ENCODE assay signal across 14 mouse cellular contexts in the genomic region with DNA sequence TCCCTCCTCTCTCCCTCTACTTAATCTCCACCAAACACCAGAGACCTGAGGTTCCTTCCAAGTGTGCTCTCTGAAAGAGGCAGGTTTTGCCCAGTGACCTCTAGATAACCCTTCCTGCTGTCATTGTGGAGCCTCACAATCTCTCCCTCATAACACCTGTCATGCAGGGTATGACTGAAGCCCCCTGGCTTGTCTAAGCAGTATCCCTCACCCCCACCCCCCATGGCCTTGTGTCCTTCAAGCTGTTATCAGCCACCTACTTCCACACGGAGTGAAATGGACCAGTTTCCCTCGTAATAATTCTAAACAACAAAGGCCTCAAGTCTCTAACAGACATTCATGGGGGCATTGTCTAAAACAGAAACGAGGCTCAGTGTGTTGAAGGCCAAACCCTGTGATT.
DNase-seq lines count a peak whose midpoint lies in the region; ATAC-seq and TF ChIP-seq lines count a peak whose summit lies in the region.
"Had no signal": no experiment of that assay in that cellular context is flagged by ENCODE, and none has a peak within 500 bp of the region (broad histone marks: within the 10 kb centered on the region; RNA-seq: fewer than 3 reads in every experiment).

No protein-coding gene starts in this region.

- TF ChIP-seq POLR2A in cortical plate, adult 2 months (IDR thresholded peaks at IDR 0.05; ENCODE audit: extremely low read depth, insufficient read depth, low read length) = no peak

- H3K4me2 ChIP-seq in hindbrain, embryonic 12.5 days (replicated peaks) = no peak overlapping the region
- no peak overlapping the region for H3K4me2 ChIP-seq in midbrain, embryonic 15.5 days
- H3K4me2 ChIP-seq: liver, embryonic 12.5 days; lung, embryonic 15.5 days had no signal

- H3K27ac ChIP-seq in cortical plate, adult 2 months (ENCODE audit: insufficient read depth, low read length) = peak overlapping the region; percentile 48; the same call in 1 of the 2 replicates
- peak overlapping the region; percentile 72; the same call in 1 of the 2 replicates for H3K27ac ChIP-seq in hindbrain, embryonic 12.5 days
- H3K27ac ChIP-seq in midbrain, embryonic 15.5 days = peak overlapping the region; percentile 82
- H3K27ac ChIP-seq in heart, embryonic 10.5 days = no peak overlapping the region
- H3K27ac ChIP-seq: heart, embryonic 13.5 days; limb, embryonic 10.5 days; liver, embryonic 12.5 days; lung, embryonic 15.5 days had no signal

- H3K9ac ChIP-seq in hindbrain, embryonic 12.5 days = no peak overlapping the region
- H3K9ac ChIP-seq in midbrain, embryonic 15.5 days = no peak overlapping the region
- H3K9ac ChIP-seq: heart, embryonic 13.5 days; liver, embryonic 12.5 days; lung, embryonic 15.5 days had no signal

- no peak for ATAC-seq in hindbrain, embryonic 12.5 days (ENCODE audit: low FRiP score)
- ATAC-seq in midbrain, embryonic 15.5 days (replicated peaks) = no peak
- ATAC-seq in erythroblast, adult 5-6 weeks (replicated peaks; ENCODE audit: low FRiP score, poor library complexity, severe bottlenecking) = no peak
- ATAC-seq: liver, embryonic 12.5 days had no signal

- DNase-seq in cerebellum, postnatal 10 days = peak; percentile 56 to 57
- no peak for DNase-seq in cerebellum, adult 8-10 months
- no peak for DNase-seq in heart, embryonic 10.5 days (ENCODE audit: low spot score)
- no peak for DNase-seq in natural killer cell, adult 2 months (ENCODE audit: low spot score in 2 of 2)
- DNase-seq: kidney, adult 18-20 months; kidney, postnatal 14 days had no signal

- WGBS in hindbrain, embryonic 12.5 days = 54% methylated on average over 3 of the region's 3 CpGs
- WGBS in midbrain, embryonic 15.5 days = 43% methylated on average over 3 of the region's 3 CpGs
- WGBS in heart, embryonic 10.5 days = 19% methylated on average over 3 of the region's 3 CpGs

- no peak for TF ChIP-seq CTCF in cortical plate, adult 2 months (IDR thresholded peaks at IDR 0.05; ENCODE audit: extremely low read depth, insufficient read depth, low read length)

- H3K9me3 ChIP-seq in hindbrain, embryonic 12.5 days (replicated peaks) = no peaks in the 10 kb centered on the region
- H3K9me3 ChIP-seq in midbrain, embryonic 15.5 days = no peaks in the 10 kb centered on the region
- no peaks in the 10 kb centered on the region for H3K9me3 ChIP-seq in heart, embryonic 10.5 days
- H3K9me3 ChIP-seq: heart, embryonic 13.5 days; limb, embryonic 10.5 days; liver, embryonic 12.5 days; lung, embryonic 15.5 days had no signal

- H3K27me3 ChIP-seq in hindbrain, embryonic 12.5 days = no peaks in the 10 kb centered on the region
- no peaks in the 10 kb centered on the region for H3K27me3 ChIP-seq in midbrain, embryonic 15.5 days (replicated peaks)
- peaks cover 6% of the 10 kb centered on the region; the same call in 1 of the 2 replicates for H3K27me3 ChIP-seq in heart, embryonic 10.5 days (ENCODE audit: insufficient read depth, poor library complexity, severe bottlenecking)
- H3K27me3 ChIP-seq: liver, embryonic 12.5 days; lung, embryonic 15.5 days had no signal

- H3K4me3 ChIP-seq in cortical plate, adult 2 months (ENCODE audit: insufficient read depth, low read length) = no peak overlapping the region
- no peak overlapping the region for H3K4me3 ChIP-seq in hindbrain, embryonic 12.5 days
- H3K4me3 ChIP-seq in midbrain, embryonic 15.5 days = no peak overlapping the region
- no peak overlapping the region for H3K4me3 ChIP-seq in heart, embryonic 10.5 days
- H3K4me3 ChIP-seq: heart, embryonic 13.5 days; limb, embryonic 10.5 days; liver, embryonic 12.5 days; lung, embryonic 15.5 days had no signal

- no peaks in the 10 kb centered on the region for H3K36me3 ChIP-seq in hindbrain, embryonic 12.5 days
- no peaks in the 10 kb centered on the region for H3K36me3 ChIP-seq in midbrain, embryonic 15.5 days (replicated peaks)
- H3K36me3 ChIP-seq in heart, embryonic 10.5 days = no peaks in the 10 kb centered on the region
- H3K36me3 ChIP-seq: heart, embryonic 13.5 days; limb, embryonic 10.5 days; liver, embryonic 12.5 days; lung, embryonic 15.5 days had no signal

- peaks cover 27% of the 10 kb centered on the region for H3K4me1 ChIP-seq in cortical plate, adult 2 months (ENCODE audit: control insufficient read depth, insufficient read depth, low read length)
- H3K4me1 ChIP-seq in hindbrain, embryonic 12.5 days = peaks cover 40% of the 10 kb centered on the region
- peaks cover 51% of the 10 kb centered on the region for H3K4me1 ChIP-seq in midbrain, embryonic 15.5 days
- peaks cover 35% of the 10 kb centered on the region for H3K4me1 ChIP-seq in heart, embryonic 10.5 days
- H3K4me1 ChIP-seq: liver, embryonic 12.5 days; lung, embryonic 15.5 days had no signal

Comparison
In these comparisons a context has a peak if more than half of its experiments do, and no peak if none do; other contexts are left out.
1. DNase-seq: peak in cerebellum, postnatal 10 days (2 of 2); none in cerebellum, adult 8-10 months (single experiment), heart, embryonic 10.5 days (single experiment) and natural killer cell, adult 2 months (0 of 2).